Mouse (Mus musculus) cortical plate, adult 2 months (tissue): ENCODE measurements around the gene Spaca3.

Source experiments
- CTCF ChIP-seq: fragments of 200-500 bp; IDR thresholded peaks from 2 replicates; pipeline ENCODE4 v1.5.1; 2011; ENCODE audit warnings: mild to moderate bottlenecking, control low read depth, low read length; ENCODE audit not compliant: insufficient read depth; ENCODE audit errors: extremely low read depth
- POLR2A ChIP-seq: fragments of 200-500 bp; IDR thresholded peaks from 2 replicates; pipeline ENCODE4 v1.6.1; 2011; ENCODE audit warnings: mild to moderate bottlenecking, low read length, control low read depth; ENCODE audit not compliant: insufficient read depth; ENCODE audit errors: extremely low read depth

DNA sequence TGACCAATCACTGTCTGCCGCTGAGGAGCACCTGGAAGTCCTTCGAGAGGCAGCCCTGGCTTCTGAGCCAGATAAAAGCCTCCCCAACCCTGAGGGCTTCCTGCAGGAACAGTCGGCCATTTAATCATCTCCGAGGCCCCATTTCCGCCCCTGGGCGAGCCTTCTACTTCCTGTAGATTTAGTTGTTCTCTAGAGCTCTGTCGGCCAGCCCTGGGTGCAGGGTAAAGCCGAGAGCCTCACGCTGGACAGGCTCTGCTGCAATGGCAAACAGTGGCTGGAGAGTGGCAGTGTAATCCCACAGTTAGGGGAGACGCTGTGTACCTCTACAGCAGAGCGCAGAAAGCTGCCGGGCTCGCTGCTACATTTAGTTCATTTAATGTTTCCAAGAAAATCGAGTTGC is 36.9 kb upstream of the Spaca3 start:
- TF ChIP-seq CTCF (peak; percentile 64), POLR2A (no peak)
